Mouse (Mus musculus) lung, adult 2 months (tissue): ENCODE data around the gene Slc26a8. TPM values are rescaled to one million over a fixed set of nuclear protein-coding genes. Genes with fewer than 3 reads are reported as not detected.

ENCODE experiments used
- DNase-seq: peaks from one replicate; pipeline ENCODE4 v3.0.0; 2022
- H3K4me1 ChIP-seq: fragments of 200-500 bp; 2 replicates; pipeline ENCODE4 v1.6.1; 2011; ENCODE audit warnings: low read length; ENCODE audit not compliant: control insufficient read depth, insufficient read depth
- H3K4me3 ChIP-seq: fragments of 200-500 bp; replicated peaks from 2 replicates; pipeline ENCODE3; 2011; ENCODE audit warnings: low read depth, mild to moderate bottlenecking, control low read depth, low read length; ENCODE audit errors: extremely low read depth
- CTCF ChIP-seq: fragments of 200-500 bp; IDR thresholded peaks from 2 replicates; pipeline ENCODE4 v1.5.1; 2011; ENCODE audit warnings: mild to moderate bottlenecking, low read length, control low read depth; ENCODE audit not compliant: insufficient read depth
- POLR2A ChIP-seq: fragments of 200-500 bp; IDR thresholded peaks from 2 replicates; pipeline ENCODE4 v1.6.1; 2011; ENCODE audit warnings: low read depth, mild to moderate bottlenecking, control low read depth, low read length, borderline replicate concordance; ENCODE audit errors: extremely low read depth
- WGBS: fragments of 180-500 bp; shearing (Covaris S2); methylation state at CpG from one replicate; pipeline ENCODE4 v1.1.7; 2018; 5-methylcytosine and 5-hydroxymethylcytosine counted together
- polyA plus RNA-seq: library from polyadenylated mRNA; depleted of rRNA; stranded (reverse); fragments of >200 nt; gene quantifications from 2 replicates; pipeline ENCODE4 v1.2.3, GENCODE M21; 2012

Slc26a8 gene
- polyA plus RNA-seq, 1 experiment, result 1.2 TPM

GRCm38 (mm10) chr17:28648607-28649370 is 41.2 kb downstream of the Slc26a8 start:
- no peak overlapping the region for H3K4me3 ChIP-seq
- no peak for TF ChIP-seq POLR2A
- peak; percentile 67 for TF ChIP-seq CTCF
- 41% methylated on average over 6 of the region's 6 CpGs for WGBS
- no peaks in the 10 kb centered on the region for H3K4me1 ChIP-seq
- DNase-seq, result peak; percentile 28

DNA sequence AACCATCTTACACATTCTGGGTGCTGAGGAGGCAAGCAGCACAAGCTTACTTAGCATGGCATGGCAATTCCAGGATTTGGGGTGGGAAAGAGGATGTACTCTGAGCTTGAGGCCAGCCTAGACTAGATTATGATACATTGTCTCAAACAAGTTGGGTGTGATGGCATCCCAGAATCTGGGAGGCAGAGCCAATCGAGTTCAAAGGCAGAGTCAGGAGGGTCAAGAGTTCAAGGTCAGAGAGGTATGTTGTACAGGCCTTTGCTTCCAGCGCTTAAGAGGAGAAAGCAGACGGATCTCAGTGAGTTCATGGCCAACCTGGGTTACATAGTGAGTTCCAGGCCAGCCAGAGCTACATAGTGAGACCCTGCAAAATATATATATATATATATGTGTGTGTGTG is 43.8 kb downstream of the Slc26a8 start:
- 62% methylated on average over 3 of the region's 3 CpGs for WGBS

DNA sequence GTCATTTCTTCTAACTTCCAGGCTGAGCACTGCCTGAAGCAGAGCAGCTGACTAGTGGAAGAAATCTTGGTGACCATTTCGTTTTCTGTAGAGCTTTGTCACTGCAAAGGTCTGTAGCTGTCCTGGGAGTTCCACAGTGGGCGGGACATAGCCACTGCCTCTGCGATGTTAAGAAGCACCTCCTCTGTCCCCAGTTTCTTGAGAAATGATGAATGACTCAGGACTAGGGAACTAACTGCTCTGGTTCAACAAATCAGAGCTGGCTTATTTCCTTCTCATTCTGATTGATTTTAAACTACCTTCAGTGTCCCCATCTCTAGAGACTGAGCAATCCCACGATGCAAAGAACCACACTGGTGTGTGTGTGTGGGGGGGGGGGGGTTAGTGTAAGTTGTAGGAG is 45.9 kb downstream of the Slc26a8 start:
- WGBS, result 31% methylated on average over 4 of the region's 4 CpGs
- DNase-seq, result no peak
- Histone ChIP-seq H3K4me3 (no peak overlapping the region), H3K4me1 (no peaks in the 10 kb centered on the region)
- no peak for TF ChIP-seq CTCF
- no peak for TF ChIP-seq POLR2A

More for the DNA sequence above, 43.8 kb downstream of the Slc26a8 start:
- H3K4me3 ChIP-seq, result no peak overlapping the region
- DNase-seq, result no peak
- TF ChIP-seq CTCF (no peak), POLR2A (no peak)
- H3K4me1 ChIP-seq, result no peaks in the 10 kb centered on the region

DNA sequence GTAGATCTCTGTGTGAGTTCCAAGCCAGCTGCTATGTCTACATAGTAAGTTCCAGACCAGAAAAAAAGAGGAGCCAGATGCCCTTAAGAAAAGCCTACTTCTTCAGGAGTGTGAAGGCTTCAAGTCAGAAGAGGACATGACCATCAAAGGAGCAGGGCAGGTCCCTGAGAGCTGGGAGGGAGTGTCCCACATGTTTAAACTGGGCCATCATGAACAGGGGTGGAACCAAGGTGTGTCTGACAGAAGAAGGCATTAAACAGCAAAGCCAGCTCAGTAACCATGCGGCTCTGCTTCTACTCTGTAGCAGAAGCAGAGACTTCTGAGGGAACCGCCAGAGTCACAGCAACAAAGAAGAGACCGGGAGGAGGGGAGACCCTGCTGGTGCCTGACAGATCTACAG is 46.3 kb downstream of the Slc26a8 start:
- DNase-seq, result no peak
- no peak for TF ChIP-seq CTCF
- no peak for TF ChIP-seq POLR2A
- 24% methylated on average over 3 of the region's 3 CpGs for WGBS

GRCm38 (mm10) chr17:28640113-28640512 is 49.9 kb downstream of the Slc26a8 start:
- no peak for TF ChIP-seq POLR2A
- no peak for TF ChIP-seq CTCF
- 75% methylated on average over 3 of the region's 3 CpGs for WGBS
- Histone ChIP-seq H3K4me1 (no peaks in the 10 kb centered on the region), H3K4me3 (no peak overlapping the region)
- DNase-seq, result no peak

More for the DNA sequence above, 46.3 kb downstream of the Slc26a8 start:
- Histone ChIP-seq H3K4me1 (no peaks in the 10 kb centered on the region), H3K4me3 (no peak overlapping the region)

DNA sequence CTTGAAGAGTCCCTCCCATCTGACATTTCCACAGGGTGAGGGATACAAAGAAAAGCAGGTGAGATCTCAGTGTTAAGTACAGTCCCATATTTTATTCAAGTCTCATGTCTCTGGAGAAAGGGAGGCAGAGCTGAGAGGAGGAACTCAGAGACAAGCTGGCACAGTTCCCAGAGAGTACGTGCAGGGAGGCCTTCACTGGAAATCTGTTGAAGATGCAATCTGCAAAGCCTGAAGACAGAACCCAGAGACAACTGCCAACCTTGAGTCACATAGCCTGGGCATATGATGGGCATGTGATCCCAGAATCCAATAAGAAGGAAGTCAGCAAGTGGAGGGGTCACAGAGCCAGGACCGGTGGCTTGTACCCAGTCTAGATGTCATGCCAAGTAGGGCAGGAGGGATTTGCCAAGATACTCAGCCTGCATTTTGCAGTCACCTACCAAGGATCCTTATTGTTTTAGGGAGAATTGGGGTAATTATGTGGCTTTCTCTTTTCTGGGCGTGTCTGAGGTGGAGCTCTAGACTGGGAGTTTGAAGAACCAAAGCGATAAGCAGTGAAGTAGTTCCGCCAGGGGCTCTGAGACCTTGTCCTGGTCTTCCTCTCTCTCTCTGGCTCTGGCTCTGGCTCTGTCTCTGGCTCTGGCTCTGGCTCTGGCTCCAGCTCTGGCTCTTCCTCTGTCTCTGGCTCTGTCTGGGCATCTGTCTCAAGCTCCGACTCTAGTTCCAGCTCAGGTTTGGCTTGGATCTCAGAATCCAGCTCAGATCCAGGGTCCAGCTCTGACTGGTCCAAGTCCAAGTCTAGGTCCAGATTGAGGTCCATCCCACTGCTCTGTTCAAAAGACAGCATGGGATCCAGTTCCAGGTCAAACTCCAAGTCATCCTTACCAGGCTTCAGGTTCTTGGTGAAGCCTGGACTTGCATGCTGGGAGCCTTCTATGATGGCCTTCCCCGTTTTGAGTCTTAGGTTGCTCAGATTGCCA is 52.0 kb downstream of the Slc26a8 start:
- TF ChIP-seq POLR2A, result no peak
- no peak for TF ChIP-seq CTCF
- Histone ChIP-seq H3K4me3 (no peak overlapping the region), H3K4me1 (no peaks in the 10 kb centered on the region)
- DNase-seq, result no peak
- 69% methylated on average over 7 of the region's 7 CpGs for WGBS

DNA sequence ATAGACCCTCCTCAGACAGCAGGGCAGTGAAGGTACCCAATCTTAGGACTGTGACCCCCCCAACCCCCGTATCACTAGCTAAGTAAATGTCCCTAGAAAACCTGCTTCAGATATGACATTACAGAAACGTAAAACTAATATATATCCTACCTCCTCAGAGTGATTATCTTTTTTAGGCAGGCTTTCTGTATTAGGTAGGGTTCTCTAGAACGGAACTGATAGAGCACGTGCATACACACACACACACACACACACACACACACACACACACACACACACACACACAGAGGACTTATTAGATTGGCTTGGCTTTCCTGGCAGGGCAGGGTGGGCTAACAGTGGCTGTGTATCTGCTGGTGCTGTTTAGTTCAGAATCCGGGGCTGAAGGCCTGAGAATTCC is 54.2 kb downstream of the Slc26a8 start:
- DNase-seq, result no peak
- 78% methylated on average over 5 of the region's 5 CpGs for WGBS
- H3K4me3 ChIP-seq, result no peak overlapping the region
- no peak for TF ChIP-seq POLR2A
- no peak for TF ChIP-seq CTCF
- no peaks in the 10 kb centered on the region for H3K4me1 ChIP-seq

- H3K4me3 ChIP-seq, result no peak overlapping the region
- H3K4me1 ChIP-seq, result no peaks in the 10 kb centered on the region
- TF ChIP-seq CTCF (no peak), POLR2A (no peak)
- WGBS, result 54% methylated on average over 3 of the region's 3 CpGs
- DNase-seq, result no peak
These were observed 60.9 kb downstream of the Slc26a8 start for GRCm38 (mm10) chr17:28629125-28629524.

GRCm38 (mm10) chr17:28628248-28629124 is 61.5 kb downstream of the Slc26a8 start:
- TF ChIP-seq POLR2A, result no peak
- no peak for TF ChIP-seq CTCF
- no peak overlapping the region for H3K4me3 ChIP-seq
- WGBS, result 49% methylated on average over 10 of the region's 10 CpGs
- H3K4me1 ChIP-seq, result no peaks in the 10 kb centered on the region
- no peak for DNase-seq
